Mouse (Mus musculus): ENCODE measurements around the gene Pcnx3.
"Not testable (repeated sequence)": the region's sequence is repeated elsewhere in the genome, so short reads cannot be mapped to it uniquely, and the experiment has no call there.

Gene Pcnx3

GRCm38 (mm10) chr19:5711907-5712460 is 23.3 kb upstream of the Pcnx3 start:
- no peak for DNase-seq

- DNase-seq: peak; percentile 77 to 85
Measured at GRCm38 (mm10) chr19:5711218-5711617, 22.5 kb upstream of the Pcnx3 start.

- no peak for DNase-seq
Measured at GRCm38 (mm10) chr19:5710581-5710980, 21.9 kb upstream of the Pcnx3 start.

GRCm38 (mm10) chr19:5710068-5710467 is 21.4 kb upstream of the Pcnx3 start:
- no peak for DNase-seq

GRCm38 (mm10) chr19:5704801-5705571 is 16.3 kb upstream of the Pcnx3 start:
- DNase-seq: peak; percentile 56 to 71

- DNase-seq: peak; percentile 76 to 77
Measured at GRCm38 (mm10) chr19:5704163-5704800, 15.6 kb upstream of the Pcnx3 start, which contains the start of gene Kcnk7. Gene Kcnk7, plus strand, starts transcription at chr19:5704367.

- no peak for DNase-seq
Measured at GRCm38 (mm10) chr19:5695849-5696462, 7.2 kb upstream of the Pcnx3 start.

GRCm38 (mm10) chr19:5693801-5694200 is 5.1 kb upstream of the Pcnx3 start:
- DNase-seq: no peak

GRCm38 (mm10) chr19:5692913-5693396 is 4.2 kb upstream of the Pcnx3 start:
- DNase-seq: peak in 1 of 2 experiments; percentile 23

GRCm38 (mm10) chr19:5692086-5692912 is 3.6 kb upstream of the Pcnx3 start:
- peak; percentile 79 to 83 for DNase-seq

GRCm38 (mm10) chr19:5691601-5692000 is 2.9 kb upstream of the Pcnx3 start:
- DNase-seq: peak in 1 of 2 experiments; percentile 29

GRCm38 (mm10) chr19:5690343-5690735 is 1.6 kb upstream of the Pcnx3 start:
- DNase-seq: peak in 1 of 2 experiments; percentile 36

GRCm38 (mm10) chr19:5689565-5690342 is 1.0 kb upstream of the Pcnx3 start:
- DNase-seq: peak; percentile 95 to 96

GRCm38 (mm10) chr19:5689088-5689428 is 350 bp upstream of the Pcnx3 start:
- DNase-seq: no peak

- DNase-seq: no peak
Measured at GRCm38 (mm10) chr19:5687738-5688137, 970 bp downstream of the Pcnx3 start.

GRCm38 (mm10) chr19:5686954-5687353 is 1.8 kb downstream of the Pcnx3 start:
- not testable (repeated sequence) for DNase-seq

- DNase-seq: no peak
Measured at GRCm38 (mm10) chr19:5686437-5686836, 2.3 kb downstream of the Pcnx3 start.

- DNase-seq: no peak
Measured at GRCm38 (mm10) chr19:5685861-5686260, 2.8 kb downstream of the Pcnx3 start.

GRCm38 (mm10) chr19:5685431-5685830 is 3.3 kb downstream of the Pcnx3 start:
- no peak for DNase-seq

- DNase-seq: no peak
Measured at GRCm38 (mm10) chr19:5684985-5685384, 3.7 kb downstream of the Pcnx3 start.

GRCm38 (mm10) chr19:5684236-5684635 is 4.5 kb downstream of the Pcnx3 start:
- DNase-seq: no peak

- DNase-seq: no peak
Measured at GRCm38 (mm10) chr19:5680432-5680831, 8.3 kb downstream of the Pcnx3 start.
